ENCODE assay signal across 9 mouse cellular contexts in the genomic region with DNA sequence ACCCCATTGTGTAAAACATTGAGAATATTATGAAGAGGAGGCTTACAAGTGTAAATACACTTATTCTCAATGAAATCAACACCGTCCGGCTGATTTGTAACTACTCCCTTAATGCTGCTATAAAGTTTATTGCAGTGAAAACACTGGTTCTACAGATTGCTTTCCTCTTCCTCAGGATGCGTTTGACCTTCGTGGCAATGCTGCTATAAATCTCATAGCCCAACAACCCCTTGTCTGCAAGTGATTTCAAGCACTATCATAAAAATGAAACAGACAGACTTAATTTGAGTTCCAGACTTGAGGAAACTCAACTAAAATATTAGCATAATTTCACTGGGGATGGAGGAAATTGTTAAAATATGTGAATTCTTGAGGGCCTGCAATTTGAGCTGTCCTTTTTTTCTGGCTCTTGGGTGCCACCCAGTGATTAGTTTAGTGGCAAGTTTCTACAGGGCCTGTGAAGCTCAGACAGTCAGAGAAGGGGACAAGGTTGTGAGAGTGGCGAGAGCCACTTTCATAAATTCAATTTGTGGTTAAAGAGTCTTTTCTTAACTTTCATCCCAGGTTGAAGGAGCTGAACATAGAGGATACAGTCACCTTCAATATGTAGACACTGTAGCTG.
DNase-seq lines count a peak whose midpoint lies in the region; ATAC-seq and TF ChIP-seq lines count a peak whose summit lies in the region.
"Had no signal": no experiment of that assay in that cellular context is flagged by ENCODE, and none has a peak within 500 bp of the region (broad histone marks: within the 10 kb centered on the region; RNA-seq: fewer than 3 reads in every experiment).

No protein-coding gene starts in this region.

- no peak overlapping the region for H3K9ac ChIP-seq in hindbrain, embryonic 11.5 days (ENCODE audit: low read depth, low read length)
- no peak overlapping the region for H3K9ac ChIP-seq in hindbrain, embryonic 12.5 days
- H3K9ac ChIP-seq in MEL (ENCODE audit: control insufficient read depth, low read depth, low read length, poor library complexity, severe bottlenecking): no peak overlapping the region
- H3K9ac ChIP-seq in midbrain, embryonic 15.5 days: no peak overlapping the region
- H3K9ac ChIP-seq: limb, embryonic 15.5 days had no signal

- no peak overlapping the region for H3K27ac ChIP-seq in hindbrain, embryonic 11.5 days (ENCODE audit: low read depth, low read length)
- H3K27ac ChIP-seq in hindbrain, embryonic 12.5 days: no peak overlapping the region
- no peak overlapping the region for H3K27ac ChIP-seq in MEL (ENCODE audit: control insufficient read depth, low read depth, low read length)
- no peak overlapping the region for H3K27ac ChIP-seq in layer of hippocampus, adult 2 months
- H3K27ac ChIP-seq in midbrain, embryonic 15.5 days: no peak overlapping the region
- H3K27ac ChIP-seq: limb, embryonic 15.5 days had no signal

- TF ChIP-seq EP300 in MEL (IDR thresholded peaks at IDR 0.05; ENCODE audit: low read depth in 1 of 2, low read length in 2 of 2): no peak

- peak; percentile 39 for DNase-seq in hindbrain, embryonic 11.5 days (ENCODE audit: low spot score)
- DNase-seq in MEL (ENCODE audit: low read depth, low spot score): no peak
- peak; percentile 65 for DNase-seq in embryo, embryonic 11 days
- peak; percentile 24 to 47 for DNase-seq in layer of hippocampus, adult 2 months (ENCODE audit: low spot score in 2 of 2)
- DNase-seq in right cerebral cortex, postnatal 14 days: peak; percentile 12
- DNase-seq in thymus, adult 18-20 months: no peak

- H3K4me2 ChIP-seq in hindbrain, embryonic 11.5 days (replicated peaks; ENCODE audit: low read depth, low read length): no peak overlapping the region
- H3K4me2 ChIP-seq in hindbrain, embryonic 12.5 days (replicated peaks): no peak overlapping the region
- no peak overlapping the region for H3K4me2 ChIP-seq in midbrain, embryonic 15.5 days
- H3K4me2 ChIP-seq: limb, embryonic 15.5 days had no signal

- TF ChIP-seq RAD21 in MEL (IDR thresholded peaks at IDR 0.05; ENCODE audit: low read depth, low read length): peak; percentile 17

- ATAC-seq in hindbrain, embryonic 11.5 days (ENCODE audit: low FRiP score): no peak
- no peak for ATAC-seq in hindbrain, embryonic 12.5 days (ENCODE audit: low FRiP score)
- no peak for ATAC-seq in midbrain, embryonic 15.5 days (replicated peaks)

- H3K9me3 ChIP-seq in hindbrain, embryonic 11.5 days (ENCODE audit: control insufficient read depth, low read length): no peaks in the 10 kb centered on the region
- no peaks in the 10 kb centered on the region for H3K9me3 ChIP-seq in hindbrain, embryonic 12.5 days (replicated peaks)
- no peaks in the 10 kb centered on the region for H3K9me3 ChIP-seq in MEL (replicated peaks; ENCODE audit: insufficient read depth, low read length)
- H3K9me3 ChIP-seq in midbrain, embryonic 15.5 days: no peaks in the 10 kb centered on the region
- H3K9me3 ChIP-seq: limb, embryonic 15.5 days had no signal

- no peak overlapping the region for H3K4me3 ChIP-seq in hindbrain, embryonic 11.5 days (ENCODE audit: low read depth, low read length)
- no peak overlapping the region for H3K4me3 ChIP-seq in hindbrain, embryonic 12.5 days
- no peak overlapping the region for H3K4me3 ChIP-seq in MEL (ENCODE audit: control insufficient read depth in 1 of 2, insufficient read depth in 1 of 2, low read depth in 2 of 2, low read length in 2 of 2)
- no peak overlapping the region for H3K4me3 ChIP-seq in layer of hippocampus, adult 2 months
- H3K4me3 ChIP-seq in midbrain, embryonic 15.5 days: no peak overlapping the region
- H3K4me3 ChIP-seq: limb, embryonic 15.5 days had no signal

- H3K27me3 ChIP-seq in hindbrain, embryonic 11.5 days (ENCODE audit: control insufficient read depth, insufficient read depth, low read length): no peaks in the 10 kb centered on the region
- H3K27me3 ChIP-seq in hindbrain, embryonic 12.5 days: no peaks in the 10 kb centered on the region
- no peaks in the 10 kb centered on the region for H3K27me3 ChIP-seq in MEL (ENCODE audit: control insufficient read depth in 1 of 2, insufficient read depth in 2 of 2, low read length in 2 of 2)
- no peaks in the 10 kb centered on the region for H3K27me3 ChIP-seq in midbrain, embryonic 15.5 days (replicated peaks)

- H3K4me1 ChIP-seq in hindbrain, embryonic 11.5 days (replicated peaks; ENCODE audit: control insufficient read depth, insufficient read depth, low read length): no peaks in the 10 kb centered on the region
- H3K4me1 ChIP-seq in hindbrain, embryonic 12.5 days: no peaks in the 10 kb centered on the region
- no peaks in the 10 kb centered on the region for H3K4me1 ChIP-seq in MEL (ENCODE audit: control insufficient read depth in 1 of 2, insufficient read depth in 2 of 2, low read length in 2 of 2)
- no peaks in the 10 kb centered on the region for H3K4me1 ChIP-seq in midbrain, embryonic 15.5 days
- H3K4me1 ChIP-seq: limb, embryonic 15.5 days had no signal

- no peaks in the 10 kb centered on the region for H3K79me2 ChIP-seq in MEL (ENCODE audit: control insufficient read depth, insufficient read depth, low read length, poor library complexity)

- TF ChIP-seq CTCF in MEL (IDR thresholded peaks at IDR 0.05 in 2 of 3, conservative IDR thresholded peaks at IDR 0.05 in 1 of 3; ENCODE audit: control insufficient read depth in 1 of 3, insufficient read depth in 1 of 3, low read depth in 2 of 3, low read length in 3 of 3, poor library complexity in 1 of 3, severe bottlenecking in 1 of 3): no peak; a peak in 1 of 6 replicates
- peak; percentile 83 for TF ChIP-seq CTCF in layer of hippocampus, adult 2 months (conservative IDR thresholded peaks at IDR 0.05)

- 76% methylated on average over 5 of the region's 5 CpGs for WGBS in hindbrain, embryonic 11.5 days
- WGBS in hindbrain, embryonic 12.5 days: 76% methylated on average over 5 of the region's 5 CpGs
- 87% methylated on average over 5 of the region's 5 CpGs for WGBS in midbrain, embryonic 15.5 days

- H3K36me3 ChIP-seq in hindbrain, embryonic 11.5 days (ENCODE audit: control insufficient read depth, insufficient read depth, low read length): no peaks in the 10 kb centered on the region
- H3K36me3 ChIP-seq in hindbrain, embryonic 12.5 days: no peaks in the 10 kb centered on the region
- no peaks in the 10 kb centered on the region for H3K36me3 ChIP-seq in MEL (ENCODE audit: control insufficient read depth in 1 of 2, insufficient read depth in 2 of 2, low read length in 2 of 2)
- H3K36me3 ChIP-seq in midbrain, embryonic 15.5 days (replicated peaks): no peaks in the 10 kb centered on the region
- H3K36me3 ChIP-seq: limb, embryonic 15.5 days had no signal

- no peak for TF ChIP-seq POLR2A in MEL (IDR thresholded peaks at IDR 0.05; ENCODE audit: control insufficient read depth in 1 of 2, insufficient read depth in 1 of 2, low read depth in 1 of 2, low read length in 2 of 2, poor library complexity in 1 of 2)

TF ChIP-seq in MEL, 35 proteins besides CTCF, POLR2A, EP300 and RAD21:
- TF ChIP-seq MXI1 (IDR thresholded peaks at IDR 0.05; ENCODE audit: low read depth, low read length): no peak
- TF ChIP-seq TBP (IDR thresholded peaks at IDR 0.05; ENCODE audit: low read depth, low read length): no peak
- no peak for TF ChIP-seq ZNF384 (IDR thresholded peaks at IDR 0.05; ENCODE audit: low read depth, low read length)
- no peak for TF ChIP-seq BHLHE40 (IDR thresholded peaks at IDR 0.05; ENCODE audit: borderline replicate concordance, low read depth, low read length)
- no peak for TF ChIP-seq RCOR1 (IDR thresholded peaks at IDR 0.05; ENCODE audit: low read depth, low read length)
- TF ChIP-seq POLR2AphosphoS2 (IDR thresholded peaks at IDR 0.05; ENCODE audit: low read length): no peak
- TF ChIP-seq USF1 (IDR thresholded peaks at IDR 0.05; ENCODE audit: low read depth, low read length): no peak
- TF ChIP-seq ZC3H11A (IDR thresholded peaks at IDR 0.05; ENCODE audit: low read depth, low read length): no peak
- no peak for TF ChIP-seq NELFE (IDR thresholded peaks at IDR 0.05; ENCODE audit: low read depth, low read length)
- no peak for TF ChIP-seq MAX (IDR thresholded peaks at IDR 0.05; ENCODE audit: low read length)
- no peak for TF ChIP-seq MAZ (IDR thresholded peaks at IDR 0.05; ENCODE audit: low read depth, low read length)
- TF ChIP-seq TAL1 (IDR thresholded peaks at IDR 0.05; ENCODE audit: low read length): no peak
- TF ChIP-seq SMC3 (IDR thresholded peaks at IDR 0.05; ENCODE audit: low read depth, low read length): no peak; the same call in 1 of the 2 replicates
- TF ChIP-seq CHD2 (IDR thresholded peaks at IDR 0.05; ENCODE audit: low read length): no peak
- TF ChIP-seq NRF1 (IDR thresholded peaks at IDR 0.05; ENCODE audit: insufficient read depth, low read depth, low read length, poor library complexity, severe bottlenecking): no peak
- TF ChIP-seq USF2 (IDR thresholded peaks at IDR 0.05; ENCODE audit: borderline replicate concordance in 1 of 2, insufficient read depth in 1 of 2, low read depth in 1 of 2, low read length in 2 of 2): no peak
- TF ChIP-seq MYB (IDR thresholded peaks at IDR 0.05; ENCODE audit: low read depth, low read length): no peak
- no peak for TF ChIP-seq E2F4 (IDR thresholded peaks at IDR 0.05; ENCODE audit: borderline replicate concordance, low read depth, low read length)
- TF ChIP-seq ZKSCAN1 (IDR thresholded peaks at IDR 0.05; ENCODE audit: low read depth, low read length): no peak
- no peak for TF ChIP-seq MAFK (IDR thresholded peaks at IDR 0.05; ENCODE audit: borderline replicate concordance, low read depth, low read length)

Comparison
In these comparisons a context has a peak if more than half of its experiments do, and no peak if none do; other contexts are left out.
1. DNase-seq: peak in hindbrain, embryonic 11.5 days (single experiment), embryo, embryonic 11 days (single experiment), layer of hippocampus, adult 2 months (2 of 2) and right cerebral cortex, postnatal 14 days (single experiment); none in MEL (single experiment) and thymus, adult 18-20 months (0 of 2).